Mouse (Mus musculus) thymus, postnatal 4 days (tissue): ENCODE measurements around the gene Pde6d.
"Not testable (repeated sequence)": the region's sequence is repeated elsewhere in the genome, so short reads cannot be mapped to it uniquely, and the experiment has no call there.

Source experiments
- DNase-seq: peaks from one replicate; pipeline ENCODE4 v3.0.0; 2021

Pde6d gene

DNA sequence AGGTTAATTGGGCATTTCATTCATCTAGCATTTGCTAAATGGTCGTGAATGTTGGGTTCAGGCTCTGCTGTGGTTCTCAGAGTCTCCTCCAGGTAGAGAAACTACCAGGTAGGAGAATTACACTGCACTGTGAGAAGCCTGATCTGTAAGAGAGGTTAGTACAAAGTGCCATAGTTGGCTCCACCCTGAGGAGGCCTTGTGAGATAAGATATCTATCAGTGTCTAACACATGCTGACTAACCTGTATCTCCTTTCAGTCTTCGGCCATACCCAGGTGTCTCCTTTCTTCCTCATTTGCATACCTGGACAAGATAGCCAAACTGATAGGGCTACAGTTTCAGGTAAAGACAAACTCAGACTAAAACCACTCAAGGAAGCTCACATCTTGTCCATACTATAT lies 19.8 kb downstream of the Pde6d start:
- DNase-seq, result no peak

DNA sequence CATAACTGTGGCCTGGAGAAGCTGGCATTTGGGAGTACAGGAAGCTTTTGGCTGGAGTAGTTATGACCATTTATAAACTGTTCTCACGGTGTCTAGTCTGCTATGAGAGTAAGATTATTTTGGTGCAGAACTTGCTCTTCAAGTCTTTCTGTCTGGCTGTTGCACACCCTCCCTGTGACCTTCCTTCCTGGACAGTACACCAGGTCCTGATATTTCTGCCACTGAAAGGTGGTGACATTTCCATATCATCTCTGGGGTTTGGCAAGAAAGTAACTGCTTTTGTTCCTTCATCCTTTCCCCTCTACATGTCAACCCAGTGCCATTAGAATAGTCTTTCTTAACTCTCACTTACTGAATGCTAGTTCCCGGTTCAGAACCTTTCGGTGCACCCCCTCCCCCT lies 23.2 kb downstream of the Pde6d start:
- DNase-seq, result no peak

DNA sequence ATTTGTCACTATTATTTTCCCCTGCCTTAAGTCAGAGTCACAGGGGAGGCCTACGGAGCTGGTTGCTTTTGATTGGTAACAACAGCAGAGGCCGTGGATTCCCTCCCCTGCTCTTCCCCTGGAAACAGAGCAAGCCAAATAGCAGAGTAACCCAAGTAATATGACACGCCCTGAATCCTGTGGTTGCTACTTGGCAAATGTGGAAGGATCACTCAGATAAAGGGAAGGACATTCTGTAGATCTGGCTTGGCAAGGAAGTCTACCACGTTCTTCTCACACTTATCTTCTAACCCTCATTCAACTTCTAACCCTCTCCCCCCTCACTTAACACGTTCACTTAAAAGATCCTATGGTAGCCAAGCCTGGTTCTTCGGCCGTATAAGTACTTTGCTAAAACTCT lies 24.6 kb downstream of the Pde6d start:
- DNase-seq, result no peak

DNA sequence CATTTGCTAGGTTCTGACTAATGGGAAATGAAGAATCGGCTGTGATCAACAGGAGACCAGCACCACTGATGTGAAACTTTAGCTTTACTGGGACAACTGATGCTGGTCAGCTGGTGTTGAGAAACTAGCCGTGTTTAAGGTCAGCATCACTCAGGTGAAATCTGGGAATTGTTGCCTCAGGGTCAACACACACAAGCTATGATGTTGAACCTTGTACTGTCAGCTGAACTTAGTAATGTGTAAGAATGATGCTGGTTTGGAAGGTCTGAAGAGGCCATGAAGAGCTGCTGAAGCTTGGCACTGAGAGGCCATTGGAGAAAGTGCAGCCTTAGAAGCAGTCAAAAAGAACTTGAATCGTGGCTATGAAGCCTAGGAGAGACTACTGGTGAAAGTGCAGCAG lies 26.8 kb downstream of the Pde6d start:
- DNase-seq, result no peak

DNA sequence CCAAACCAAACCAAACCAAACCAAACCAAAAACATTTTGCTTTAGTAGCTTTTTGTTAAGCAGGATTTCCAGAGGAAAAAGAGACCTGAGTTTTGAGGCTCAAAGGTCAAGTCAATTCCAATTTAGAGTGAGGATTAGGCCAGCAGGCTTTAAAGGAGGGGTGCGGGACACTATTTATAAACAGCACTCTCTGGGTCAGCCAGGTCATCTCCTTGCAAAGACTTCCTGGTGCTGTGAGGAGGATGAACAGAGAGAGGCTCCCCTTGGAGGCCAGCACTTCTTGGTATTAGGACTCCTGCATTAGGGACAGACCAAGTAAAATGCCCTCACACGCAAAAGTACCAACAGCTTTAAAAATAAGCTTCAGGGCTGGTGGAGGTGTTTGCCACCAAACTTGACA lies 30.6 kb downstream of the Pde6d start:
- DNase-seq, result no peak

DNA sequence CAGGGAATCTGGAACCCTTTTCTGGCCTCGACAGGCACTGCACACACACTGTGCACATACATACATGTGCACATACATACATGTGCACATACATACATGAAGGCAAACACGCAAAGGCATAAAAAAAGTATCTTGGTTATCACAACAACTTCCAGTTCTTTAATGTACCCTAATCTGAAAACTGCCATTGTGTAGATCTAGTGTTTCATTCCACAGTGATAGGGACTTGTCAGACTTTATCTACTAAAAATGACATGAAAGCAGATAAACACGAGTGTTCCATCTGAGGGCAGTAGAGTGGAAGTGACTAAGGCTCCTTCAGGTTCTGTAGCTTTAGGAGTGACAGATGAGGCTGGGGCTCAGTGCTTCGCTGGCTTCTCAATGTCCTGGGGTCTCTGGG lies 31.1 kb downstream of the Pde6d start:
- DNase-seq, result no peak

DNA sequence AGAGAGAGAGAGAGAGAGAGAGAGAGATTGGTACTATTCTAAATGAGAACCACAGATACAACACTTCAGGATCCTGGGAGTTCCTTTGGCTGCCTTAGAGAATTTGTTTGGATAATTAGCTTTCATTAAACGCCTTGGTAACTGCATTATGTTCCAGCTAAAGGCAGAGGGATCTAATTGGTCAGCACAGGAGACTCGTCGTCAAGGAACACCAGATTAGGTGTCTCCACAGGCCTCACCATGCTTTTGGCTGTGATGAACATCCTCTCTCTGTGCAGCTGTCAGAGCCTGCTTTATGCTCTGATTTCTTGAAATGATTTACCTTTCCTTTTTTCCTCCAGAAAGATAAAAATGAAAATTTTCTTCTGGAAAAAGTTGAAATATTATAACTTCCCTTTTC lies 35.6 kb downstream of the Pde6d start:
- DNase-seq, result no peak

DNA sequence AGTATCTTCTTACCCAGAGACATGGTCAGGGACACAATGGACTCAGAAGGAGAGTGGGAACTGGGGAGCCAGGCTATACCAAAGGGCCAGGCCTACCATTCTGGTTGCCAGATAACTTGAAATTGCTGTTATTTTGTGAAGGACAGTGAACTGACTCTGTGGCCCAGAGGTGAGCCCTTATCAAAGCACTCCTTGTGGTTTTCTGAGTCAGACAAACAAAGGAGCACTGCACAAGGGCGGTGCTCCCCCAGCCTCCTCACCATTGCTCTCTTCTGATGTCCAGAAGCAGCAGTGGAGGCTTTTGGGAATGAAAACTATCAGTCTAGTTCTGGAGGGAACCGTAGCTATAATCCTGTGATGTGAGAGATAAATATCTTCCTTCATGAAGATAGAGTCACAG lies 39.8 kb downstream of the Pde6d start:
- DNase-seq, result no peak

DNA sequence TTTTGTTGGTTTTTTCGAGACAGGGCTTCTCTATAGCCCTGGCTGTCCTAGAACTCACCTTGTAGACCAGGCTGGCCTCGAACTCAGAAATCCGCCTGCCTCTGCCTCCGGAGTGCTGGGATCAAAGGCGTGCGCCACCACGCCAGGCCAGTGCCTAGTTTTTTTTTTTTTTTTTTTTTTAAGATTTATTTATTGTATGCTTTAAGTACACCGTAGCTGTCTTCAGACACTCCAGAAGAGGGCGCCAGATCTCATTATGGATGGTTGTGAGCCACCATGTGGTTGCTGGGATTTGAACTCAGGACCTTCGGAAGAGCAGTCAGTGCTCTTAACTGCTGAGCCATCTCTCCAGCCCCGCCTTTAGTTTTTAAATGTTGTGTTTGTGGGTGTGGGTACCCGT lies 42.8 kb downstream of the Pde6d start:
- DNase-seq, result not testable (repeated sequence)

DNA sequence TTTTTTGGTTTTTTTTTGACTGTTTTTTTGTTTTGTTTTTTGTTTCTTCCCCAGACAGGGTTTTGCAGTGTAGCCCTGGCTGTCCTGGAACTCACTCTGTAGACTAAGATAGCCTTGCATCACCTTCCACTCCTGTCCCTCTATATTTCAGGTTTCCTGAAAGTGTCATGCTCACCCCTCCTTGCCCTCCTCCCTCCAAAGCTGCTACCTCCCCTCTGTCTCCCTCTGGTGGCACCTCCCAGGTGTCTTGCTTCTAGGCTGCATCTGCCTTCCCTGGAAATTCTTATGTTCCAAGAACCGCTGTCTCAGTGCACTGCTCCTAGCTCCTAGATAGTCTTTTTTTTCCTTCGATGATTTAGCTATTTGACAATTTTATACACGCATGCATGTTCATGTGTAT lies 44.0 kb downstream of the Pde6d start:
- DNase-seq, result peak; percentile 75

DNA sequence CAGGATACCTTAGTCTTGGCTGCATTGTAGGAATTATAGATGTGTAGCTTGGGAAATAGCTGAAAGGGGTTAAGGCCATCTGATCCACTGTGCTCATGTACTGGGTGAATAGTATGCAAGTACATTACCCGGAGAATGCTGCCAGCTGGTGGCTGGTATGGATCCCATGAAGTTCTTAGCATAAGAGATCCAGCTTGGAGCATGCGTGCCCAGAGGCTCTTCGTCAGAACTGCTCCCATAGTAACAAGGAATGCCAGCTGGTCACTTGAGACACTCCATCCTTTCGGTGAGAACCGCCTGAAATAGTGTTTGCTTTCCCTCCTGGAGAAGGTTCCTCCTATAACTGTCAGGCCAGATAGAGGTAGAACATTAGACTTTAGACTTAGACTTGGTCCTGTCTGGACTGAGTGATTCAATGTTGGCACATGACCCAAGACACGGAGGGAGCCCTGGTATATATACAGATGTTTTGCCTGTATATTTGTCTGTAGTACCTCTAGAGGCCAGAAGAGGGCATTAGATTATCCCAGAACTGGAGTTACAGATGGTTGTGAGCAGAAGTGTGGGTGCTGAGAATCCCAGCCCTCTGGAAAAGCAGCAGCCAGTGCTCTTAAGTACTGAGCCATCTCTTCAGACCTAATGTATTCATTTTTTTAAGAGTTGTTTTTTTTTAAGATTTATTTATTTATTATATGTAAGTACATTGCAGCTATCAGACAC lies 48.9 kb downstream of the Pde6d start:
- DNase-seq, result no peak

DNA sequence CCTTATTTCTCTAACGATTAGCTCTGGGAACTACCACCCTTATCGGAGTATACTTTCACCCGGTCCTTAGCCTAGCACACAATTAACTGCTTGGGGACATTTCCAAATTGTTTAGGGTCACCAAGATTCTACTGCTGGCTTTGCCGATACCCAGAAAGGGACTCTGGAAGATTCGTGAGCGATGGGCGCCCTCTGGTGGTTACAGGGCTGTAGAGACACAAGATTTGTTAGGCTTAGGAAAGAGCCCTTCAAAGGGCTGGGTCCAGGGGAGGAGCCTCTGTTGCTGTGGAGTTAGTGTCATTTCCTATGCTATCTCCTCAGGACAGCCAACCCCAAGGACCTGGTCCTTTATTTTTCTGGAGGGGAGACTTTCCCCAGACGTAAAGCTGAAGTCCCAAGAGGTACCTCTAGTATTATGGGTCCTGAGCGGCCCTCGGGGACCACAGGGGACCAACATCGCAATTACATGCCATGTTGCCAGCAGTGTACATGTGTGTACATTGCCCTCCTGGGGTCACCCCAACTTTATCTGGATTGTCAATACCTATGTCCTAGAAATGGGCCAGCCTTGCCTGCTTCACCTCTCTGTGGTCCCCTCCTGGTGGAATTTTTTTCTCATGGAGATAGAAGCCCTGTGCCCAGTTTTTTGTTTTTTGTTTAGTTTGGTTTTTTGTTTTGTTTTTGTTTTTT lies 49.9 kb downstream of the Pde6d start:
- peak; percentile 98 for DNase-seq

DNA sequence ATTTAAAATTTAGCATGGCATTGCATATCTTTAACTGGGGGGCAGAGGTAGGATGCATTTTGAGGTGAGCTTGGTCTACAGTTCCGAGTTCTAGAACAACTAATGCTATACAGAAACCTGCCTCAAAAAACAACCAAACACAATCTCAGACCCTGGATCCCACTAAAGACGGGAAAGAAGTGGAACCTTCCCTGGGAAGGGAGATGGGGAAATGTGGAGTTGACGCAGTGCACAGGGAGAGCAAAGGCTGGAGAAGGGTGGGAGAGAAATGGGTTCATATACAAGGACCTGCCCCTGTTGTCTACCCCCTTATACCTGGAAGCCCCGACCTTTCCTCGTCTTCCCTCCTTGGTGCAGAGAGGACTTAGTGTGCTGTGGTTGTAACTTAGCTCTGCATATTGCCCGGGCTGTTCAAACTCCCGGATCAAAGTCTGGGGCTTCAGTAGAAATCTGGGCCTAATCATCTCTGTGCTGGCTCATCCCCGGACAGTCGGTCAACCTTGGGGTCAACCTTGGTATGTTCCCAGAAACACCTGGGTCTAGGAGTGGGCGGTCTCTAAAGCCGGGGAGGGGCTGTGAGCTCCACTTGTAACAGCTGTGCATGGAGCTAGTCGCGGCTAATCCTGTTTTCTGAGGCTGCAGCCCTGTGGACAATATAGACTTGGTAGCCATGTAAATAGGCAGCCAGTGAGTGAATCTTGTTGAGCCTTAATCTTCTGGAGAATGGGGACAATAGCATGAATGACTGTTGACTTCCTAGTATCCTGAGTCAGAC lies 50.7 kb downstream of the Pde6d start:
- peak; percentile 54 for DNase-seq

DNA sequence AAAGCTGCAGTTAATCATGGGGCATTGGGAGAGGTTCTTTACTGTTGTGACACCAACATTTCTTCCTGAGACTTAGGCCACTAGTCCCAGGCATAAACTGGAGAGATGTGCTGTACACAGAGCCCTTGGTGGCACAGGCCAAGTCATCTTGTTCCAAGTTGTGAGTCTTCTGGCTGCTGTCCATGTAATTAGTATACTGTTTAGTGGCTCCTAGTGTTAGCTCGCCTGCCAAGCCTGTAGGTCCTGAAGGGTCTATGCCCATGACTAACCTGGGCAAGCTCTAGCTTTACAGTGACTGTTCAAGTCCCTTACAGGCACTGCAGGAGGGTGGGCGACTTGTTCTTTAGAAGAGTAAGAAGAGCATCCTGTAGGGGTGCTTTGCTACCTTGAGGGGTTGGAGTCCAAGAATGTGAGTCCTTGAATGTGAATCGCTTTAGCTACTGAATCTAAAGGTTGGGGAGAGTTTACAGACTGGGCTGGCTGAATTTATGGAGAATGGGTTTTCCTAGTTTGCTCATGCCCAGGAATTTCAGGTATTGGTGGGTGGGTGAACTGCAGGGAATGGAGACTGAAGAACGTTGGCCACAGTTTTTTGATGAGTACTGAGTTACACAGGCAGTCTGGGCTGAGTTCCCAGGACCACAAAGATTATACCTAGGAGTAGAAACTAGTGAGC lies 51.4 kb downstream of the Pde6d start:
- DNase-seq, result peak; percentile 30

DNA sequence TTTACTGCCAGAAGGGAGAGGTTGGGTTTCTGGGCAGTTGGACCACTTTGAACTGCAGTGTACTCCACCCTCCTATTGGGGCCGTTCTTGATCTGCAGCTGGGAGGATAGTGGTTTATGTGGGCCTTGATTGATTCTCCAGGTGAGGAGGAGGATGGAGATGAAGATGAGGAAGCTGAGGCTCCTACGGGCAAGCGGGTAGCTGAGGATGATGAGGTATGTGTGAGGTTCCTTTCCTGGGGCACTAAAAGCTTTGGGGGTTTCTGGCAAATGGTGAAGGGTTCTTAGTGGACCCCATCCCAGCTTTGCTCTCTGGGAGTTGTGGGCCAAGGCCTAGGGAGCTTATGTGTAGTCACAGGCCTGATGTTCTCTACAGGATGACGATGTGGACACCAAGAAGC lies 52.8 kb downstream of the Pde6d start:
- no peak for DNase-seq

DNA sequence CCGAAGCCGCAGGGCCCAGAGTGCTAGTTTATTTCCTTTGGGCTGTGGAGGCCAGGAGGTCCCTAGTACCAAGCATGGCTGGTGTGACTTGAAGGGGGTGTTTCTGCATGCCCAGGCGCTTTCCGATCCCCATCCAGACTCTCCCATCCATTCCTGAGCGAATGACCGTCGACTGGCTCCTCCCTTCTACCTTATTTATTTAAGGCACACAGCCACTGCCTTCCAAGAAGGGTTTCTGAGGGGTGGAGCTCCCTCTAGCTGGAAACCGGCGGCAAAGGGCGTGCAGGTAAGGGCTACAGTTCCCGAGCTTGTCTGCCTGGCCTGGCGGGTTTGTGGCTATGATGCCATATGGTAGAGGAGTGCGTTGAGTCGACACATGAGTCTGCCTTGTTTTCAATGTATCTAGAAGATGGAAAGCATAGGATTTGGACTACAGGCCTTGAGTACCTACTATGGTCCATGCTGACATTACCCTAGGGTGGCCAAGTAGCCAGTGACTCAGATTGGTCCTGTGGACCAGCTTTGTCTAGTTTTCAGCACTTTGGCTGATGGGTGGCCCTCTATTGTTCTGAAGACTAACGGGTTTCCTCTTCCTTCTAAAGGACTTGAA lies 53.8 kb downstream of the Pde6d start:
- peak; percentile 70 for DNase-seq

DNA sequence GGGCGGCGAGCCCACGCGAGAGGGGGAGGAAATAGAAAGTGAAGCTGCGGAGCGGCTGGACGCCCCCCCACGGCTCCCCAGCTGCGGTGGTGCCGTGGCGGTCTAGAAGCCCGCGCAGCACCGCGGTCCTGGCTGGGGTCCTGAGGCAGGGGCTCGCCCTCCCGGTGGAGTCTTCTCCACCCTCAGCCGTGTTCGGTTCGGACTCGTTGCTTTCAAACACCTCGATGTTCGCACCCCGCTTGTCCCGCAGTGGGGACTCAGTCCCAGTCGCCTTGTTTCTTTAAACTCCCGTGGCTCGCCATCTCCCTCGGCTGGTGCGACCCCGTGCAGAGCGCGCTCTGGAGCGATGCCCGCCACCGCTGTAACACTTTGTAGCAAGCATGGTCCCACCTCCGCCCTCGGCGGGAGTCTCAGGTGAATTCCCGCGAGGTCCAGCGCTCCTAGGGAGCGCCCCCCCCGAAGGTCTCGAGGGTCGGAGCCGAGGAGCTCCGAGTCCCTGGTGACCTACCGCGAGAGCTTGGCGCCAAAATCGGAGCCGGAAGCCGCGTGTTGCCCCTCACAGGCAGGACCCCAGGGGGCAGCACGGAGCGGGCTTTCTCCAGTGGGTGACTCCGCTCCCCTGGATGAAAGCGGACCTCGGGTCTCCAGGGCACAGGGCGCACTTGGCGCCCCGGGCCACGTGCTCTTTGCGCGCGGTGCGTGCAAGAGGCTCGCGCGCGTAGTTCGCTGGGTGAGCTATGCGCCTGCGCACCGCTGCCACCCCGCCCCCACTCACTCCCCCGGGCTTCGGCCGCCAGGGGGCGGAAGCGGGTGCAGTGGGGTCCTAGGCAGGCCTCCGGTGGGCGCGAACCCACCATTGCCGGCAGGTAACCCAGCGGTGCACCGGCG lies 54.6 kb downstream of the Pde6d start:
- peak; percentile 98 for DNase-seq

DNA sequence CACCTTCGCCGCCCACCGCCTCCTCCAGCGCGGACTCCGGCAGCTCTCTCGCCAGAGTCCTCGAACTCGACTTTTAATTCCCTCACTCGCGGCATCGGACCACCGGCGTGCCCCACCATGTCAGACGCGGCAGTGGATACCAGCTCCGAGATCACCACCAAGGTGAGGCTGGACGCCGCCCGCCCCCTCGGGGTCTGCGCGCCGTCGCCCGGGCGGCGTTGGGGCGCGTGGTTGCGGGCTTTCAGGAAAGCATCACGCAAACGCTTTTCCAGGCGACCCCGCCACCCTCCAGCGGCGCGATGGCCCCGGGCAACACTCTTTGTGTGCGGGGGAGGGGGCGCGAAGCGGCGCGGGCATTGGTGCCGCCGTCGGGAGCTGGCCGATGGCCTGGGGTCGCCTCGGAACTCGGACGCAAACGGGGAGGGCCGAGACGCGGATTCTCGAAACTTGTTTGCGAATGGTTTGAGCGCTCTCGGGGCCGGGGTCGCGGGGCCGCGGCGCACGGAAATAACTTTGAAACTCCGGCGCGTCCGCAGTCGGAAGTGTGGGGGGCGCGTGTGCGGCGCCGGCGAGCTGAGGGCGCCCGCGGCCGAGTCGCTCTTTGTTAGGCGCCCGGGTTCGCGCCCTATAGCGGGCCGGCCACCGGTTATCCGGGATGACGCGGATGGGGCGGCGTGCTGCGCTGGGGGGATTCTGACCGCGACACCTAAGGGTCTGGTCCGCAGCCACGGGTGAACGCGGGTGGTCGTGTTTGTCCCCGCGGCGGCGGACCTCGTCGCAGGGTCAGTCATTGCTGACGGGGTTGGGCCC lies 55.4 kb downstream of the Pde6d start:
- peak; percentile 80 for DNase-seq

DNA sequence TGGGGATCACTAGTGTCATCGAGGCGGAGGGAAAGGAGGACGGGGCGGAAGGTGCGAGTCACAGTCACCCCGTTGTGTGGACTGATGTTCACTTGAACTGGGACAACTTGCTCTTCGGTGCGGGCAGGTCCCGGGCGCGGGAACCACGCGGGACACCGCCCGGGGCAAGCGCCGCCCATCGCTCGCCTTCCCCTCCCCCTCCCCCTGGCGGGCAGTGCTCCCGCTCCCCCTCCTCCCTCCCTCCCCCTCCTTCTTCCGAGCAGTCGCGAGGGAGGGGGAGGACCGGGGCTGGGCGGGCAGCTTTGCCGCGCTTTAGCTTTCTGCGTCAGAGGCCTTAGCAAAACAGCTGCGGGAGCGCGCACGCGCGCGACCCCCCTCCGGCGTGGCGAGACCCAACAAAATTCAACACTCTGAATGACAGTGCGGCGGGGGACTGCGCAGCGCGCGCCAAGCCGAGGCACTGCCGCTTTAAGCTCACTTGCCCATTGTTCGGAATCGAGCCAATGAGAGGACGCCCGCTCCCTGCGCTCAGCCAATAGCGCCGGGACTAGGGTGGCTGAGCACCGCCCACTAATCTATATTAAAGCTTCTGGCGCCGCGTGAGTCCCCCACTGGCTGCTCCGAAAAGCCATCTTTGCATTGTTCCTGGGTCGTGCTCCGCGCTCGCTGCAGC lies 56.2 kb downstream of the Pde6d start, which contains the start of gene Ptma:
Ptma (plus strand) TSS at position 611 of the 673 bp plus-strand sequence.
- peak; percentile 98 for DNase-seq

DNA sequence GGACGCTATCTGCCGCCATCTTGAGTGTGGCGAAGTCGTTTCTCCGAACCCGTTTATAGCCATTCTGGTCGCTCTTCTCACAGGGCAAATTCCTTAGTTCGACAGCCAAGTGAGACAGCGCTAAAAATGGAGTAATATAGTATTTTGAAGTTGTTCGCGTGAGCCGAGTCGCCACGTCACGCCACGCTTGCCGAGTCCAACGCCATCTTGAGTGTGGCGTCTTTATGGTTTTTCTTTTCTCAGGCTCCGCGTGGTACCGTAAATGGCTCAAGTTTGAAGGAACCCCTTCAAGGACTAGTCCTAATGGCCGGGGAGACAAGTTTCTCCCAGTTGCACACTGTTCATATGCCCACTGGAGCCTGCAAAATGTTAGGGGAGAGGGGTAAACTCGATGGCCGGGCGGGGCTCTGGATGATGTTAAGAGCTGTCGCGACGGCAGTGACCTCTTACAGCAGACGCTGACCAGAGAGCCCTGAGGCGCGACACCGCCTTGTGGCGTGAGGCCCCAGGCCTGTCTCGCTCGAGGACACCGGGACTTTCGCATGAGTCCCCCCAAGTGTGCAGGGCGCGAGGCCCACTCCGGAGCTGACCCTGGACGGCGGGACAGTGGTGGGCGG lies 56.8 kb downstream of the Pde6d start:
- no peak for DNase-seq
